Mouse (Mus musculus): Measurements from ENCODE around the gene Cadps.

GRCm38 (mm10) chr14:12820149-12820548 is 2.7 kb downstream of the Cadps start:
- no peak for TF ChIP-seq SIN3A (IDR thresholded peaks at IDR 0.05; ENCODE audit: low read length)
- no peak for TF ChIP-seq MYC (IDR thresholded peaks at IDR 0.05; ENCODE audit: low read depth, low read length)
- no peak for TF ChIP-seq CTCF (conservative IDR thresholded peaks at IDR 0.05 in 1 of 2, IDR thresholded peaks at IDR 0.05 in 1 of 2; ENCODE audit: low read depth in 2 of 2, low read length in 2 of 2)
- no peak for TF ChIP-seq ELF1 (IDR thresholded peaks at IDR 0.05; ENCODE audit: low read depth, low read length)
- no peak for TF ChIP-seq EP300 (IDR thresholded peaks at IDR 0.05; ENCODE audit: low read length)
- no peak for TF ChIP-seq POLR2A (IDR thresholded peaks at IDR 0.05; ENCODE audit: low read depth, low read length)
- TF ChIP-seq TCF12 (IDR thresholded peaks at IDR 0.05; ENCODE audit: low read depth, low read length) = no peak
- TF ChIP-seq POLR2AphosphoS2 (IDR thresholded peaks at IDR 0.05; ENCODE audit: low read depth, low read length) = no peak
- no peak for TF ChIP-seq ZMIZ1 (IDR thresholded peaks at IDR 0.05; ENCODE audit: low read depth, low read length)
- TF ChIP-seq E2F4 (IDR thresholded peaks at IDR 0.05; ENCODE audit: insufficient replicate concordance, low read depth, low read length) = no peak
- no peak for TF ChIP-seq TBP (conservative IDR thresholded peaks at IDR 0.05; ENCODE audit: low read depth, low read length)
- TF ChIP-seq MAFK (IDR thresholded peaks at IDR 0.05; ENCODE audit: insufficient replicate concordance, low read length) = no peak
